Comparison of ENCODE assay signal across 17 mouse cellular contexts in genomic region chr17:29214193-29214456, GRCm38 (mm10). TPM values are rescaled to one million over a fixed set of nuclear protein-coding genes. Genes with fewer than 3 reads are reported as not detected.
DNase-seq lines count a peak whose midpoint lies in the region; ATAC-seq and TF ChIP-seq lines count a peak whose summit lies in the region.
"Had no signal": no experiment of that assay in that cellular context is flagged by ENCODE, and none has a peak within 500 bp of the region (broad histone marks: within the 10 kb centered on the region; RNA-seq: fewer than 3 reads in every experiment).

No protein-coding gene starts in this region.

- H3K4me1 ChIP-seq in E14TG2a.4 (replicated peaks; ENCODE audit: low read depth, low read length) = peaks cover 74% of the 10 kb centered on the region
- peaks cover 40% of the 10 kb centered on the region for H3K4me1 ChIP-seq in forebrain, embryonic 13.5 days
- H3K4me1 ChIP-seq in hindbrain, embryonic 13.5 days (replicated peaks) = peaks cover 44% of the 10 kb centered on the region
- H3K4me1 ChIP-seq in midbrain, embryonic 13.5 days (replicated peaks) = peaks cover 50% of the 10 kb centered on the region

- WGBS in forebrain, embryonic 13.5 days = 27% methylated on average over 4 of the region's 4 CpGs
- WGBS in hindbrain, embryonic 13.5 days = 50% methylated on average over 4 of the region's 4 CpGs
- WGBS in midbrain, embryonic 13.5 days = 27% methylated on average over 4 of the region's 4 CpGs

- H3K36me3 ChIP-seq in E14TG2a.4 (ENCODE audit: insufficient read depth, low read length) = no peaks in the 10 kb centered on the region
- H3K36me3 ChIP-seq in forebrain, embryonic 13.5 days (ENCODE audit: poor library complexity, severe bottlenecking) = no peaks in the 10 kb centered on the region
- H3K36me3 ChIP-seq in hindbrain, embryonic 13.5 days = no peaks in the 10 kb centered on the region
- no peaks in the 10 kb centered on the region for H3K36me3 ChIP-seq in midbrain, embryonic 13.5 days
- H3K36me3 ChIP-seq: intestine, embryonic 15.5 days; kidney, embryonic 15.5 days had no signal

- intact Hi-C loops in heart, postnatal 14 days (cut with DNase I) = no loop called here

- peak overlapping the region; percentile 20; the same call in 1 of the 2 replicates for H3K4me3 ChIP-seq in E14TG2a.4 (replicated peaks; ENCODE audit: low read length)
- no peak overlapping the region for H3K4me3 ChIP-seq in forebrain, embryonic 13.5 days
- H3K4me3 ChIP-seq in hindbrain, embryonic 13.5 days = no peak overlapping the region
- H3K4me3 ChIP-seq in midbrain, embryonic 13.5 days (replicated peaks) = no peak overlapping the region
- H3K4me3 ChIP-seq: intestine, embryonic 15.5 days; kidney, embryonic 15.5 days had no signal

- peak; percentile 23; the same call in 1 of the 2 replicates for ATAC-seq in forebrain, embryonic 13.5 days
- no peak; the same call in 1 of the 2 replicates for ATAC-seq in hindbrain, embryonic 13.5 days (ENCODE audit: low FRiP score)
- ATAC-seq in midbrain, embryonic 13.5 days = peak; percentile 62
- ATAC-seq: activated CD4-positive, CD25-positive, alpha-beta regulatory T cell, adult 4 months; intestine, embryonic 15.5 days had no signal

- H3K4me2 ChIP-seq in forebrain, embryonic 13.5 days = peak overlapping the region; percentile 47
- H3K4me2 ChIP-seq in hindbrain, embryonic 13.5 days = peak overlapping the region; percentile 6; the same call in 1 of the 2 replicates
- peak overlapping the region; percentile 44 for H3K4me2 ChIP-seq in midbrain, embryonic 13.5 days (replicated peaks)
- H3K4me2 ChIP-seq: heart, embryonic 11.5 days had no signal

- no peak for TF ChIP-seq CTCF in E14TG2a.4 (conservative IDR thresholded peaks at IDR 0.05; ENCODE audit: low read length)

- H3K27ac ChIP-seq in forebrain, embryonic 13.5 days = peak overlapping the region; percentile 66
- H3K27ac ChIP-seq in hindbrain, embryonic 13.5 days = peak overlapping the region; percentile 85
- peak overlapping the region; percentile 79 for H3K27ac ChIP-seq in midbrain, embryonic 13.5 days
- H3K27ac ChIP-seq: intestine, embryonic 15.5 days; kidney, embryonic 15.5 days had no signal

- H3K9me3 ChIP-seq in E14TG2a.4 (ENCODE audit: low read length) = no peaks in the 10 kb centered on the region
- no peaks in the 10 kb centered on the region for H3K9me3 ChIP-seq in forebrain, embryonic 13.5 days (replicated peaks)
- no peaks in the 10 kb centered on the region for H3K9me3 ChIP-seq in hindbrain, embryonic 13.5 days
- H3K9me3 ChIP-seq in midbrain, embryonic 13.5 days = no peaks in the 10 kb centered on the region
- H3K9me3 ChIP-seq: intestine, embryonic 15.5 days; kidney, embryonic 15.5 days had no signal

- DNase-seq in cerebellum, adult 11-12 months = no peak
- DNase-seq in spleen, postnatal 4 days (ENCODE audit: low spot score in 2 of 2) = no peak
- DNase-seq in heart, postnatal 14 days = no peak
- DNase-seq in embryo, embryonic 9.5 days (ENCODE audit: extremely low spot score) = no peak
- DNase-seq: cerebellum, postnatal 10 days; gastrocnemius, postnatal 36 days; lung, adult 18-20 months; thymus, postnatal 14 days had no signal

- H3K27me3 ChIP-seq in E14TG2a.4 (ENCODE audit: insufficient read depth, low read length) = peaks cover 21% of the 10 kb centered on the region
- 0 out of 2 replicates have a peak, but pooled peaks cover 3% of the 10 kb centered on the region for H3K27me3 ChIP-seq in forebrain, embryonic 13.5 days
- peaks cover 5% of the 10 kb centered on the region; the same call in 1 of the 2 replicates for H3K27me3 ChIP-seq in hindbrain, embryonic 13.5 days
- H3K27me3 ChIP-seq in midbrain, embryonic 13.5 days = no peaks in the 10 kb centered on the region
- H3K27me3 ChIP-seq: intestine, embryonic 15.5 days had no signal

- peak overlapping the region; percentile 35; the same call in 1 of the 2 replicates for H3K9ac ChIP-seq in forebrain, embryonic 13.5 days
- peak overlapping the region; percentile 46; the same call in 1 of the 2 replicates for H3K9ac ChIP-seq in hindbrain, embryonic 13.5 days
- no peak overlapping the region for H3K9ac ChIP-seq in midbrain, embryonic 13.5 days (replicated peaks)
- H3K9ac ChIP-seq: intestine, embryonic 15.5 days; kidney, embryonic 15.5 days had no signal

RNA-seq across cellular contexts. Expression of gene Cpne5, which starts 23.8 kb away (rescaled TPM):
- 13.0 and 18.3 TPM in 2 replicates for polyA plus RNA-seq in forebrain, embryonic 13.5 days (2015; fragmentation: Nextera tagmentation; extraction: Ambion mirVana)
- polyA plus RNA-seq in hindbrain, embryonic 13.5 days (2015; fragmentation: Nextera tagmentation; extraction: Ambion mirVana) = 18.9 and 20.2 TPM in 2 replicates
- 20.5 and 22.0 TPM in 2 replicates for polyA plus RNA-seq in midbrain, embryonic 13.5 days (2015; fragmentation: Nextera tagmentation; extraction: Ambion mirVana)
- 1 to 10 TPM; 2.3 to 3.9 TPM for total RNA-seq in heart, postnatal 14 days (2021)
- total RNA-seq: gastrocnemius, postnatal 36 days; liver, adult 2 months had no signal
- polyA plus RNA-seq: liver, adult 2 months had no signal

RNA-seq across cellular contexts. Expression of gene Ppil1, which starts 49.9 kb away (rescaled TPM):
- polyA plus RNA-seq in forebrain, embryonic 13.5 days (2015; fragmentation: Nextera tagmentation; extraction: Ambion mirVana) = 151 and 157 TPM in 2 replicates
- polyA plus RNA-seq in hindbrain, embryonic 13.5 days (2015; fragmentation: Nextera tagmentation; extraction: Ambion mirVana) = 106 and 114 TPM in 2 replicates
- 120 and 128 TPM in 2 replicates for polyA plus RNA-seq in midbrain, embryonic 13.5 days (2015; fragmentation: Nextera tagmentation; extraction: Ambion mirVana)
- total RNA-seq in heart, postnatal 14 days (2021) = 10 to 100 TPM; 28.8 to 33.5 TPM

RNA-seq across cellular contexts. Expression of gene BC004004, which starts 54.5 kb away (rescaled TPM):
- 78.7 and 83.5 TPM in 2 replicates for polyA plus RNA-seq in forebrain, embryonic 13.5 days (2015; fragmentation: Nextera tagmentation; extraction: Ambion mirVana)
- polyA plus RNA-seq in hindbrain, embryonic 13.5 days (2015; fragmentation: Nextera tagmentation; extraction: Ambion mirVana) = 108 and 111 TPM in 2 replicates
- 99.1 and 105 TPM in 2 replicates for polyA plus RNA-seq in midbrain, embryonic 13.5 days (2015; fragmentation: Nextera tagmentation; extraction: Ambion mirVana)
- 100 to 1,000 TPM; 189 to 195 TPM for total RNA-seq in heart, postnatal 14 days (2021)
